Mouse (Mus musculus): ENCODE measurements at regions not wholly inside any gene's neighbourhood (a gene's known extent, or its start where the extent isn't known, plus 50 kb on each side); places are given as distances from the start of the nearest gene placed in this dataset.

DNA sequence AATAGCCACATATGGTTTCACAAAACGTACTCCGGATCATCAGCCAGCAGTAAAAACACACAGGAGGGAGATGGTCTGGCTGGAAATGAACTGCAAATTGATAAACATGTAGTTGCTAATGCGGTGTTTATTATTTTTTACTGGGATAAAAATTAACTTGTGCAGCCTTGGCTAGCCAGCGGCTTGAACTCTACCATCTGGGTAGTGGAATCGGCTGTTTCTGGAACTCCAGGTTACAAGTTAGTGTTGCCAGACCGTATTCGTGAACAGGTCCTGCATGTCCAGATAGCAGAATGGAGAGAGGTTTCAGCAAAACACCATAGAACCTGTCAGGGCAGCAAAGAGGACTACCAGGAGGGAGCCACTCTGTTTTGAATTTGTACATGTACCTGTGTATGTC lies 107.4 kb downstream of the Tomm20 start:
- intact Hi-C loops (cut with DNase I) = loop anchor here (2.0 to 5.0 kb wide), 4 partner anchors 31 to 341 kb away; no protein-coding TSS in a partner anchor
- no peak for DNase-seq
- H3K4me3 ChIP-seq = no peak overlapping the region
- peak overlapping the region; percentile 93 for H3K27ac ChIP-seq
- TF ChIP-seq CTCF (IDR thresholded peaks at IDR 0.05) = no peak

DNA sequence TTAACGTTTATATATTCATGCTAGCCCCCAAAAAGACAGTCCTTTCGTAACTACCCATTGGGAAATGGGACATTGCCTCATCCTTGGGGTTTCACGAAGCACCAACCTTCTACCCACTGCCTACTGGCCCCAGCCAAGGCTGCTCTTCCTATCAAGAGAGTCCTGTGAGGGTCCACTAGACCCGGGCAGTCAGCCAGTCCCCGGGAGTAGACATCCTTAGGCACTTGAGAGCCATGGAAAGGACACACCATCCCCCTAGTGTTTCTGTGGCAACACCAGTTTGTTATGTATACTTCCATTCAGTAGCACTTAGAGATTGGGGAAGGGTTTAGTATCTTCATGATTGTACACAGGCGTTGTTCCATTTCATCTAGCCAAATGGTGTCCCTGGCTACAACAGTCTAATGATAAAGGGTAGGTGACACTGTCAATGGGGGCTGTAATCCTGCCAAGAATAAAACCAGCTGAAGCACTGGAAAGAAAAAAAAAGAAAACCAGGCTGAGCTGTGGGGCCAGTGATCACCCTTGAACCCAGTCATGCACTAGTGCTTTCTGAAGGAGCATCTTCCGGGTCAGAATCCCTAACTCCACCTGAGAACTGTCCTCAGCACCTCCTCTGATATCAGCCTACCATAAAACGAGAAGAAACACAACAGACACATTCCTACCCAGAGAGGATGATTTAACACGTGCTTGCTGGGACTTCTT lies 108.2 kb downstream of the Tomm20 start:
- no peak overlapping the region for H3K4me3 ChIP-seq
- DNase-seq = no peak
- intact Hi-C loops (cut with DNase I) = loop anchor here (2.0 to 5.0 kb wide), 5 partner anchors 21 to 340 kb away; no protein-coding TSS in a partner anchor
- TF ChIP-seq CTCF (IDR thresholded peaks at IDR 0.05) = no peak
- peak overlapping the region; percentile 58 for H3K27ac ChIP-seq

DNA sequence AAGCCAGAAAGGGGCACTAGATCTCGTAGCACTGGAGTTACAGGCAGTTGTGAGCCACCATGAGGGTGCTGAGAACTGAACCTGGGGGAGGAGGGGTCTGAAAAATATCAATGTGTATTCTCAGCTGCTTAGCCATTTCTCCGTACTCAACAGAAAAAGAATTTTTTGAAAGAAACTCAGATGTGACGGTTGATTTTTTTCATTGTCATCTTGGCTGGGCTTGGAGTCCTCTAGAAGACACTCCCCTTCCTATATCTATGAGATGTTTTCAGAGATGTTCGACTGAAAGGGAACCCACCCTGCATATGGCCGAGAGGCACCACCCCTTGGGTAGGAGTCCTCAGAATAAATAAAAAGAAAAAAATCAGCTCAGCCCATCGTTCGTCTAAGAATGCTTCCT lies 110.1 kb downstream of the Tomm20 start:
- intact Hi-C loops (cut with DNase I) = loop anchor here (5.0 kb wide), 2 partner anchors 168 to 338 kb away; no protein-coding TSS in a partner anchor
- no peak for TF ChIP-seq CTCF (IDR thresholded peaks at IDR 0.05)
- Histone ChIP-seq H3K4me3 (no peak overlapping the region), H3K27ac (peak overlapping the region; percentile 85; the same call in 1 of the 2 replicates)
- DNase-seq = no peak

DNA sequence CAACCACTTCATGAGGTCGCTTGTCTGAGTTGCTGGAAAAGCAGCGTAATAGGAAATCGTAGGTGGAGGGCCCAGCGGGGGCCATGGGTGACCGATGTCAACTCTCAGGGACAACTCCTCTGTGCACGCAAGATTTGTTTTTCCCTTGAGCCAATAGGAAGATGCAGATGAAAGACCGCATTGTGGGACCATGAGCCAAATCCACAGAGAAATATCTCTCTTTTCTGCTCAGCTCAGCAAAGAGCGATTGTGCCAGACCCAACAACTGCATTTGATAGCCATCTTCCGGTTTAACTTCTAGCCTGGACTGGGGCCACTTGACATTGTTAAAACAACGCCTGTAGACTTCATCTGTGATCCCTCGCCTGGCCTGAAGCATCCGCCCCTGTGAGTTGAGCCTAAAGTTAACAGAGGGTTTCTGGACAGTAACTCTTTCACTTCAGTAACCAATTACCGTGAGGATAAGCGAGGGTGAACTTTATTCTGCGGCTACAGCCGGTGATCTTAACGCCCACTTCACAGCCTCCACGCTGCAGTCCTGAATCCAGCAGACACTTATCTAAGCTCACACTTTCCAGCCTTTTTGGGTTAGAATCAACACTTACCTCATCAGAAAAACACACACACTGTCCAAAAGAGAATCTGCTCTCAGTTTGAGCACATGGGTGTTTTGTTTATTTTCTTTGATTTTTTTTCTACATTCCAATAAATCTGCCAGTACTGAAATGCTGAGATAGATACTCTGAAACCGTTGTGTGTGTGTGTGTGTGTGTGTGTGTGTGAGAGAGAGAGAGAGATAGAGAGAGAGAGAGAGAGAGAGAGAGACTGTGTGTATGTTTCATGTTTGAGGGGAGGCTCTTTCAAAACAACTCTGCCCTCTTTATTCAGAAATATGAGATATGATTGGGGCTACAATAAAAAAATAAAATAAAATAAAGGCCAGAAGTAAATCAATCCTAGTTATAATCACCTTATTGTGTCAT lies 111.9 kb downstream of the Tomm20 start:
- TF ChIP-seq CTCF (IDR thresholded peaks at IDR 0.05) = no peak
- peak; percentile 50 for DNase-seq
- Histone ChIP-seq H3K27ac (peak overlapping the region; percentile 85), H3K4me3 (peak overlapping the region; percentile 33)
- intact Hi-C loops (cut with DNase I) = no loop called here

DNA sequence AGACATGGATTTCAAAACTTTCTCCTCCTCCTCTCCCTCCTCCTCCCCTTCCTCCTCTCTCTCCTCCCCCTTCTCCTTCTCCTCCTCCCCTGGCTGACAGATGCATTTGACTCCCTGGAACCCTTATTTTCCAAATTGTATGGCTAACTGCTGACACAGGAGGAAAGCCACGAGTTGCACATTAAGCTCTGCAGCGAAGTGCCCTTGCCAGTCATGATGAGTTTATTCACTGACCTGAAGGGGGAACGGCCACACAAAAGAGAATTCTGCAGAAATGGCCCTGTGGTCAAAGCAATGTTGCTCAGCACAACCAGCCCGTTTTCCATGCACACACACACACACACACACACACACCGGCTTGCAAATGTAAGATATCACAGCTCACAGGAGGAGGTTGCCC lies 112.6 kb downstream of the Tomm20 start:
- intact Hi-C loops (cut with DNase I) = no loop called here
- TF ChIP-seq CTCF (IDR thresholded peaks at IDR 0.05) = no peak
- Histone ChIP-seq H3K4me3 (no peak overlapping the region; the same call in 1 of the 2 replicates), H3K27ac (peak overlapping the region; percentile 85)
- no peak for DNase-seq

DNA sequence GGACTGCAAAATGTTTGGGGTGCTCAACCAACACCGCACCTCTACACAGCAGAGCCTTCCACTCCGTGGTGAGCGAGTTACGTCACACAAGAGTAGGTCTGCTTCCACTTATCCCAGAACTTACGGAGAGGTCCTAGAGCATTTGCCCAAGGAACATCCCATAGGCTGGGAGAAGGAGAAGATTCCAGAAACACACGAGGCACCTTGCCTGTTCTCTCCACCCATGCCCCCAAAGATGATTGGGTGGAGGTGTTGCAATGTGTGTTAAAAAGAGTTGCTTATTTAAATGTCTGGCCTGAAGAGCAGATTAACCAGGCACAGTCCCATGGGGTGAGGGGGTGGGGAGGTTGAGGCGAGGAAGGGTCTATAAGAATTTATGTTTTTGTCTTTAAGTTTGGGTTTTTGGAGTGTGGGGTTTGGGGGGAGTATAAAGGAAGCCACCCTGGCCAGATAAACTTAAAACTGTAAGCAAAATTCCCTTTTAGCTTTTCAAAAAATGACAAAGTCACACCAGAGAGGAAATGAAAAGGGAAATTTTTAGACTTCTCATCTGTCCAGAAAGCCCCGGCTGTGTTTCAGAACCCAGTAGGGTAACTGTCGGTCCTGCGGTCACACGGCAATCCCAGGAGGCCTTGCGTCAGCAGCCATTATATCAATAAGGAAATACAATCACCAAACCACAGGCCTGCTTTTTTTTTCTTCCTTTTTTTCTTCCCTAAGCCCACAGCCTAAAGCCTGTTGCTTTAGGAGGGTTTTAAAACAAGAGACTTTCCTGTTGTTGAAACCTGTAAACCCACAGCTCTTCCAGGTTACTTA lies 113.3 kb downstream of the Tomm20 start:
- intact Hi-C loops (cut with DNase I) = no loop called here

DNA sequence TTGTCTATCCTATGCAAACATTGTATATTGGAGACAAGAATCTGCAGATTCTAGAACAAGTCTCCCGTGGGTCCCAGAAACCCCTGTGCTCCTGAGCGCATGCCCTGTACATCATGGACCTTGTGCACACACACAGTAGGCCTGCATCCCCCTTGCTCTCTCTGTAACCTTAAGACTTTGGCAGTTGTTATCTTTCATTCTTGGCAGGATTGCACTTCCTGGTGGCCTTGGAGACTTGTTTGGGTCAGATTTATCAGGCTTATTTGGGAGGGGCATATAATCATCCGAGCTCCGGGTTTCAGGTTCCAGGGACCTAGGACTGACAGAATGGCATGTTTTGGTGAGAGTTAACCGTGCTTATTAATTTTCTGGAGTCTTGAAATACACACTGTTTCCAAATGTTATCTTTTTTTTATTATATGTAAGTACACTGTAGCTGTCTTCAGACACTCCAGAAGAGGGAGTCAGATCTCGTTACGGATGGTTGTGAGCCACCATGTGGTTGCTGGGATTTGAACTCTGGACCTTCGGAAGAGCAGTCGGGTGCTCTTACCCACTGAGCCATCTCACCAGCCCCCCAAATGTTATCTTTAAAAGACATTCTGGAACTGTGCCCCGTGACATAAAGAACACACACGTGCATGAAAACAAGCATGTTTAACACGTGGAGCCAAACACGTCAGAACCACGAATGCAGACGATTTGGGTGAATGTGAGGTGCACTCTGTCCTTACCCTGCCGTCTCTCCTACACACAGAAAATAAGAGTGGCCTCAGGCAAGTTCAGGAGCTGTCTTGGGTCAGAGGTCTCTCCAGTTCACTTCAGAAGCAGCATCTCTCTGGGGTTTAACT lies 114.1 kb downstream of the Tomm20 start:
- intact Hi-C loops (cut with DNase I) = no loop called here
- no peak for TF ChIP-seq CTCF (IDR thresholded peaks at IDR 0.05)

More for the DNA sequence above, 113.3 kb downstream of the Tomm20 start:
- H3K27ac ChIP-seq = peak overlapping the region; percentile 85
- H3K4me3 ChIP-seq = no peak overlapping the region
- no peak for TF ChIP-seq CTCF (IDR thresholded peaks at IDR 0.05)
- peak; percentile 62 for DNase-seq

DNA sequence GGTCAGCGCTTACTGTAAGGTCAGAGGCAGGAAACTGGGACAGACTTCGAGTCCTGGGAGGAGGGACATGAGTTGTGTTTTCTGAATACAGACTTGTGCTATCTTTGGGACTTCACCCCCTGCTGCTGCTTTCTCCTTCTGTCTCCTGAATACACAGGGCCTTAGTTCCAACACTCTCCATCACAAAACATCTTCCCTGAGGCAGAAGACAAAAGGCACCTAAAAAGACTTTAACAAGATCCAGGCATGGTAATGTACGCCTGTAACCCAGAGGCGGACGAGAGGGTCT lies 115.5 kb downstream of the Tomm20 start:
- no peak overlapping the region for H3K4me3 ChIP-seq
- H3K27ac ChIP-seq = peak overlapping the region; percentile 58
- no peak for DNase-seq
- TF ChIP-seq CTCF (IDR thresholded peaks at IDR 0.05) = no peak
- intact Hi-C loops (cut with DNase I) = no loop called here

More for the DNA sequence above, 114.1 kb downstream of the Tomm20 start:
- H3K27ac ChIP-seq = peak overlapping the region; percentile 85
- no peak for DNase-seq
- no peak overlapping the region for H3K4me3 ChIP-seq

DNA sequence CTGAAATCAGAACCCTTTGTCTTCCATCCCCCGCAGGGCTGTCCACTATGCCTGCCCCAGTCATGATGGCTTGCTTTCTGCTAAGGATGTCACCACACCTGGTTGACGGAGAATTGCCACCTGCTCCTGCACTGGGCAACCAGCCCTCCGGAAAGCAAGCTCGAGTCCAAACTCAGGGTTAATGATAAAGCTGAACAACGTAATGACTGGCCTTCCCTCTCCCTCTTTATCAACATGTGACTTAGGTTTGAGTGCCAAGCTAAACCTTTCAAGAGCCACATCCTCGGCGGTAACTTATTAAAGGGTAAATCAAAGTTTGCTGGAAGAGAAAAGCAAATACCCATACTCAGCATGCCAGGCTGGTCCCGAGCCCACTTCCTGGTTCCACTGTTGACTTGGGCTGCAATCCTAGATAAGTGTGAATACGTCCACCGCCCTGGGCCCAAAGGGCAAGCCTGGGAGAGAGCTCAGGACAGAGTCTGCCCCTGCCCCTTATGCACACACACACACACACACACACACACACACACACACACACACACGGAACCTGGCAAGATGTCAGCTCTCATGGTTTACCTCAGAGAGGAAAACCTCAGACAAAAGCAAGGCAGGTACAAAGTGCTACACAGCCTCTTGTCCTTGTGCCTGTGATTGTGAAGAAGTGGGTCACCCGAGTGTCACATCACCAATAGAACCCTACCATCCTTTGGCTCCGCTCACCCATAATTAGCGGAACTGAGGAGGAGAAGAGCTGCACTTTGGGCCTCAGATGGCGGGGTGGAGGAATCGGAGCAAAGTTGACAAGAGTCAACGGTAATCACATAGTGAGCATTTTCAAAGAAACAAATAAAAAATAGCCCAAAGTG lies 116.0 kb downstream of the Tomm20 start:
- peak overlapping the region; percentile 58 for H3K27ac ChIP-seq
- intact Hi-C loops (cut with DNase I) = no loop called here
- no peak for DNase-seq

DNA sequence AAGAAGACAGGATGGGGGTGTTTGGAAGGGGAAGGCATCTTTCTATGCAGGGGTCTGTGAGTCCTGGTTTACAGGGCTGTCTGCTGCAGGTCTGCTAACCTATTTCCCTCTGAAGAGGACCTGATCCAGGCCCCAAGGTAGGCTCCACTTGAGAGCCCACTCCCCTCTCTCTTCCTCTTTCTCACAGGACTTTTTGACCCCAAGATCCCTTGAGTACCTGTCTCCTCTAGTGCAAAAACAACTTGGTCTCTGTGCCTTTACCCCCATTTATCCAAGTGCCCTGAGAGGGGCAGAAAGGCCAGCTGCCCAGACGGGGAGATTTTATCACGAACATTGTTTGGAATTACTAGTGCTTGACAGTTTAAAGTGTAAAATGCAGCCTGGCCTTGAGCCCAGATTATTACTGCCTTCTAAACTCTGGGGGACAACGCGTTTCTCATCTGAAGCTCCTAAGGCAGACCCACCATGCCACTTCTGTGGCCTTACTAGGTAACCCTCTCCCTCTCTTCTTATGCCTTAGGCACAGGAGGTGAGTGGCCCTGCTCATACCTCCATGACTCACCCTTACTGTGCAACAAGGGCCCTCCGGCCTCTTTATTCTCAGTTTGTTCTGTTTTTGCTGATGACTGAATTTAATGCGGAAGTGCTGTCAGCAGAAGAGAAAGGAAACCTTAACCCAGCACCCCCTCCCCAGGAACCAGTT lies 117.8 kb downstream of the Tomm20 start:
- DNase-seq = no peak

More for the DNA sequence above, 116.0 kb downstream of the Tomm20 start:
- TF ChIP-seq CTCF (IDR thresholded peaks at IDR 0.05) = no peak
- H3K4me3 ChIP-seq = no peak overlapping the region

More for the DNA sequence above, 117.8 kb downstream of the Tomm20 start:
- intact Hi-C loops (cut with DNase I) = no loop called here
- Histone ChIP-seq H3K27ac (peak overlapping the region; percentile 87), H3K4me3 (no peak overlapping the region)
- TF ChIP-seq CTCF (IDR thresholded peaks at IDR 0.05) = no peak

All from gastrocnemius, adult 2 months (tissue).